Mouse (Mus musculus) stomach, postnatal 0 days (tissue): ENCODE data around the gene Rap1gap2.

Experiments
- CTCF ChIP-seq: IDR thresholded peaks from 2 replicates; pipeline ENCODE4 v1.5.1; 2016; ENCODE audit warnings: antibody characterized with exemption, low read depth, mild to moderate bottlenecking, moderate library complexity
- EP300 ChIP-seq: optimal IDR thresholded peaks from 2 replicates; pipeline ENCODE3; 2016; ENCODE audit warnings: antibody characterized with exemption

- TF ChIP-seq CTCF (no peak), EP300 (no peak)
These were observed 77.7 kb downstream of the Rap1gap2 start for GRCm38 (mm10) chr11:74533050-74533449.
